Mouse (Mus musculus) intestine, embryonic 14.5 days (tissue): ENCODE results near the gene Teddm3. TPM values are rescaled to one million over a fixed set of nuclear protein-coding genes. Genes with fewer than 3 reads are reported as not detected.

Experiments used
- ATAC-seq: fragments of 200-750 bp; cut with Nextera tagmentation; replicated peaks from 2 replicates; pipeline ENCODE4 v1.8.0; 2017; ENCODE audit warnings: low read depth, moderate number of reproducible peaks, moderate TSS enrichment, moderate library complexity; ENCODE audit not compliant: low FRiP score, low TSS enrichment
- DNase-seq: peaks from one replicate; pipeline ENCODE4 v3.0.0-alpha.2; 2018; ENCODE audit warnings: low spot score
- H3K27ac ChIP-seq: fragments of 300-500 bp; sonication (generic); 2 replicates; pipeline ENCODE4 v1.5.1; 2014; ENCODE audit warnings: low read depth, mild to moderate bottlenecking, control low read depth
- H3K27me3 ChIP-seq: fragments of 300-500 bp; sonication (generic); replicated peaks from 2 replicates; pipeline ENCODE4 v1.6.1; 2014; ENCODE audit warnings: low read length, control low read depth; ENCODE audit not compliant: control insufficient read depth, insufficient read depth
- H3K36me3 ChIP-seq: fragments of 300-500 bp; sonication (generic); 2 replicates; pipeline ENCODE4 v1.6.1; 2014; ENCODE audit warnings: low read length, control low read depth; ENCODE audit not compliant: control insufficient read depth, insufficient read depth
- H3K4me1 ChIP-seq: fragments of 300-500 bp; sonication (generic); replicated peaks from 2 replicates; pipeline ENCODE4 v1.6.1; 2014; ENCODE audit warnings: low read length, control low read depth, mixed read lengths; ENCODE audit not compliant: control insufficient read depth, insufficient read depth
- H3K4me2 ChIP-seq: fragments of 300-500 bp; sonication (generic); 2 replicates; pipeline ENCODE4 v1.6.1; 2014; ENCODE audit warnings: low read length
- H3K4me3 ChIP-seq: fragments of 300-500 bp; sonication (generic); 2 replicates; pipeline ENCODE4 v1.5.1; 2014; ENCODE audit warnings: low read depth, low read length, control low read depth, mixed read lengths
- H3K9ac ChIP-seq: fragments of 300-500 bp; sonication (generic); 2 replicates; pipeline ENCODE4 v1.6.1; 2014; ENCODE audit warnings: mild to moderate bottlenecking, low read length
- H3K9me3 ChIP-seq: fragments of 300-500 bp; sonication (generic); 2 replicates; pipeline ENCODE4 v1.6.1; 2016; ENCODE audit warnings: low read length, control low read depth; ENCODE audit not compliant: control insufficient read depth
- WGBS: fragments of 180-500 bp; shearing (Covaris S2); extraction: QIAGEN DNeasy Blood & Tissue Kit; methylation state at CpG from one replicate; pipeline ENCODE4 v1.1.7; 2014; 5-methylcytosine and 5-hydroxymethylcytosine counted together
- polyA plus RNA-seq: library from polyadenylated mRNA; unstranded; fragments of >200 nt; fragmentation: Nextera tagmentation; extraction: Ambion mirVana; gene quantifications from 2 replicates; pipeline ENCODE4 v1.2.1, GENCODE M21; 2014

The Teddm3 gene
- polyA plus RNA-seq, 1 experiment from 2014 or later: not detected

DNA sequence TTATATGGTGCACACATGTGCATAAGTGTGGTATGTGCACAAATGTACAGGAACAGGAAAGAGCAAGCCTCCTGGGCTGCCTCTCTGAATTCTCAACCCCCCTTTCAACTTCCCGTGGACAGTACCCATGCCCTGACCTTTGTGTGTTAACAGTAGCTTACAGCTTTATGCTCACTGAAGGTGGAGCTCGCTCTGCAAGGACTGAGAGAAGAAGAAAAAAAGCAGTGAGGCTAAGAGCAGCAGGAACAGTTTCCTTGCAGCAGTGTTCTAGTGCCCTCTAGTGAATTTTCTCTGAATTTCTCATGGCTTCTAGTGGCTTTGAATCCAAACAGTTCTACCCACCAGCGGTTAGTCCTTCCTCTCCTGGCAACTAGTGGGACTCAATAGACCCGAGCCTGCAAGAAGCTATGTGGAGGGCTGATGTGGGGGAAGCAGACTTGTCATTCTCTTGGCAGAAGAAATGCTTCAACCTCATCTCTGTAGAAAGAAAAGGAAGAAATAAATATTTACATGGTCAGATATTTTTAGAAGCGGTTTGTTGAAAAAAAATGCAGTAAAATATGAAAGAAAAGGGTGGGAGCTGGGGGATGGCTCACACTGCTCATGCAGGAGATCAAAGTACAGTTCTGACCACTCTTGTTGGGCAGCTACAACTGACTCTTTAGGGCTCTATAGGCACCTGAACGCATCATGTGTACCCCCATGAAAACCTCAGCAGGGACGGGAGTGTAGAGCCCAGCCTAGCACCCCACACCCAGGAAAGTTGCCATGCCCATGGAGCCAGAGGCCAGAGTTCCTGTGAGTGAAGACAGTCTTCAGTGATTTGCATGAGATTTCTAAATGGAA lies 38.9 kb upstream of the Teddm3 start:
- Histone ChIP-seq H3K4me3 (no peak overlapping the region), H3K4me1 (no peaks in the 10 kb centered on the region), H3K27ac (no peak overlapping the region), H3K27me3 (no peaks in the 10 kb centered on the region), H3K9me3 (no peaks in the 10 kb centered on the region), H3K36me3 (no peaks in the 10 kb centered on the region), H3K4me2 (no peak overlapping the region), H3K9ac (no peak overlapping the region)
- ATAC-seq (peak; percentile 61), DNase-seq (peak; percentile 71)
- 28% methylated on average over 7 of the region's 7 CpGs for WGBS

DNA sequence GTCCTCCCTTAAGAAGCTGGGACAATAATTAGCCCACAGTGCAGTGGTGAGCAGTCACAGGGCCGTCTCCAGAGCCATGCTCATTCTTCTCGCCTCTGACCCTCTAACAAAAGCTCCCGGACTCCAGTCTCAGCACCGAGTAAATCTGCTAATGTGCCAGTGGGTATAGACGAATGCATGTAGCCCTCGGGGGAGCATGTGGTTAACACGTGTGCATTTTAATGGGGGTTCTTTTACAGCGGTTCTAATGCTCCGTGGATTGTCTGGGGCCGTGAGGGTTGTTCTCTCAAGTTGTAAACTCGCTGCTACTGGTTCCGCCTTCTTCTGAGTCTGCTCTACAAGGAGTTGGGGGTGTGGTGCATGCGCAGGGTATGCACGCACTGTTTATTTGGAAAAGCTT lies 37.8 kb upstream of the Teddm3 start:
- no peak for ATAC-seq
- H3K36me3 ChIP-seq: no peaks in the 10 kb centered on the region
- no peak for DNase-seq
- no peak overlapping the region for H3K27ac ChIP-seq
- H3K9ac ChIP-seq: no peak overlapping the region
- no peaks in the 10 kb centered on the region for H3K27me3 ChIP-seq
- no peak overlapping the region for H3K4me3 ChIP-seq
- 73% methylated on average over 14 of the region's 14 CpGs for WGBS
- H3K4me1 ChIP-seq: no peaks in the 10 kb centered on the region
- no peaks in the 10 kb centered on the region for H3K9me3 ChIP-seq
- H3K4me2 ChIP-seq: no peak overlapping the region

DNA sequence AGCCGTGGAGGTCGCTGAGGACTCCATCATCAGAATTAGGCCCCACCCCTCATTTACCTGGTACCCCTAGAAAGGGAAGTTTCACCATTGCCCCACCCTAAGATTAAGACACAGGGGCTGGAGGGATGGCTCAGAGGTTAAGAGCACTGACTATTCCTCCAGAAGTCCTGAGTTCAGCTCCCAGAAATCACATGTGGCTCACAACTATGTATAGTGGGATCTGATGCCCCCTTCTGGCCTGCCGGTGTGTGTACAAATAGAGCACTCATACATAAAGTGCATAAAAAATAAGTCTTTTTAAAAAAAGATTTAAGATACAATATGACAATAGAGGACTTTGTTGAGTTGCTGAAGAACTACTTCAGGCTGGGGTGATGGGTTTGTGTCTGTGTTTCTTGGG lies 34.5 kb upstream of the Teddm3 start:
- 70% methylated on average over 3 of the region's 3 CpGs for WGBS

DNA sequence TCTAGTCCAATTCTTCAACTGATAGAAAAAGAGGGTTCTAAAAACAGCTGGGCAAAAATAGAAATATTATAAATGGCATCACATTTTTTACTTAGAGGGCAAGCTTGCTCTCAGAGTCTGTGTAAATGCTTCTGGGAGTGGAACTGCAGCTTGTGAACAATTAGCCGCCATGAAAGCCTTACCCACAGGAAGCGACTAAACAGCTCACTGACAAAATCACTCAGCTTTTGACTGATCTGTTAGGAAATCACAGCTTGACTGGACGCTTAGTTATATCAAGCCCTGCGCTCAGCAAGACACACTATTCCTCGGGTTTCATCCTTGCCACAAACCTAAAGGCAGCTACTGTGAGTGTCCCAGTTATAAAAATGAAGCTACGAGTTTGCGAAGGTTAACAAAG lies 33.8 kb upstream of the Teddm3 start:
- DNase-seq: no peak

More for the DNA sequence above, 34.5 kb upstream of the Teddm3 start:
- no peak for ATAC-seq
- Histone ChIP-seq H3K4me3 (no peak overlapping the region), H3K27me3 (no peaks in the 10 kb centered on the region), H3K4me2 (no peak overlapping the region), H3K27ac (no peak overlapping the region), H3K9me3 (no peaks in the 10 kb centered on the region), H3K9ac (no peak overlapping the region), H3K36me3 (no peaks in the 10 kb centered on the region), H3K4me1 (no peaks in the 10 kb centered on the region)
- DNase-seq: no peak

DNA sequence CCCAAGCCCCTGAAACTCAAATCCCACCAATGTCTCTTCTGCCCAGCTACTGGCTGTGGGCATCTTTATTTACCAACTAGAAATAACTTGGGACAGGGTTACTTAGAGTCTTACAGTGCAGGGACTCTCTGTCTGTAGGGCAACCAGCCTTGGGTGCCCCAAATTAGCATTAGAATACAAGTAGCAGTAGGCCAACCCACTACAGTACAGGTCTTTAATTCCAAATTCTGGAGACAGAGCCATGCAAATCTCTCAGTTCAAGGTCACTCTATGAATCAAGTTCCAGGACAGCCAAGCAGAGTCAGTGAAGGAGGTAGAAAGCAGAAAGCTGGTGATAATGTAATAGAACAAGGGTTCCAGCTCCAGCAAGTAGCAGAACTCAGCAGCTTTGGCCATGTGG lies 30.9 kb upstream of the Teddm3 start:
- no peaks in the 10 kb centered on the region for H3K36me3 ChIP-seq
- no peaks in the 10 kb centered on the region for H3K4me1 ChIP-seq
- no peak overlapping the region for H3K4me2 ChIP-seq
- ATAC-seq (no peak), DNase-seq (no peak)
- H3K27ac ChIP-seq: no peak overlapping the region
- H3K27me3 ChIP-seq: no peaks in the 10 kb centered on the region
- H3K4me3 ChIP-seq: no peak overlapping the region
- H3K9ac ChIP-seq: no peak overlapping the region
- no peaks in the 10 kb centered on the region for H3K9me3 ChIP-seq

More for the DNA sequence above, 33.8 kb upstream of the Teddm3 start:
- WGBS: 48% methylated on average over 7 of the region's 7 CpGs
- Histone ChIP-seq H3K9me3 (no peaks in the 10 kb centered on the region), H3K4me2 (no peak overlapping the region), H3K36me3 (no peaks in the 10 kb centered on the region), H3K27ac (no peak overlapping the region), H3K4me1 (no peaks in the 10 kb centered on the region), H3K27me3 (no peaks in the 10 kb centered on the region), H3K4me3 (no peak overlapping the region), H3K9ac (no peak overlapping the region)
- no peak for ATAC-seq

DNA sequence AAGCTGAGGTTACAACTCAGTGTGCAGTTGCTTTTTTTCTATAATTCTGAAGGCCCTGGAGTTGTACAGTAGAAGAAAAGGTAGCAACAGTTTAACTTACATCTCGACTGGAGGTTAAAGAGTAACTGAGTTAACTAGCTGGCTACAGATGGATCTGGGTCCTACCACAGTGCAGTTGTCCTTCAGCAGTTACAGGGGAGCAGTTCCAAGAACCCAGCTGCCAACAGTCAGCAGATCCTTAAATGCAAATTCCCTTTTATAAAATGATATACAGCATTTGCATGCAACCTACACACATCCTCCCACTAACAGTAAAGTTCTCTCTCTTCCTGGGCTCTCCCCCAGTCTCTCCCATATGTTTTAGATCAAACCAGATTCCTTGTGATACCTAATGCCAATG lies 28.3 kb upstream of the Teddm3 start:
- H3K4me2 ChIP-seq: no peak overlapping the region
- no peaks in the 10 kb centered on the region for H3K36me3 ChIP-seq
- WGBS: 77% methylated on average over 1 of the region's 1 CpGs
- H3K9me3 ChIP-seq: no peaks in the 10 kb centered on the region
- no peaks in the 10 kb centered on the region for H3K27me3 ChIP-seq
- no peaks in the 10 kb centered on the region for H3K4me1 ChIP-seq
- ATAC-seq (no peak), DNase-seq (no peak)
- no peak overlapping the region for H3K9ac ChIP-seq
- H3K27ac ChIP-seq: no peak overlapping the region
- no peak overlapping the region for H3K4me3 ChIP-seq

DNA sequence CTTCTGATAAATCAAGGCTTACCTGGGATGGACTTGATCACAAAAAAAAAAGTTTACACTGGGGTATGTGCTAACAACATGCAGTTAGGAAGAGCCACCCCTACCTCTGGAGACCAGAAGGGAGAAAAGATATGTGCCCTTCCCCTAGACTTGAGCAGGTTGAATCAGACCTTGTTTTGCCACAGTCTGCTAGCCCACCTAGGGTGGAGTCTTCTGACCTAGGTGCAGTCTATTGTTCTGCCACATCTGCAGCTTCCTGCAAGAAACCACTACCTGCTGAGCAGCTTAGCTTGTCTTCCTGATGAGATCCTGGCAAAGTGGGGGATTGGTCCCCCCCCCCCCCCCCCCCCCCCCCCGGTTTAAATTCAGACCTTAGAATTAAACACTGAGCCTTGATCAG lies 21.4 kb upstream of the Teddm3 start:
- no peak overlapping the region for H3K27ac ChIP-seq
- H3K27me3 ChIP-seq: no peaks in the 10 kb centered on the region
- H3K36me3 ChIP-seq: no peaks in the 10 kb centered on the region
- DNase-seq (no peak), ATAC-seq (no peak)
- H3K4me1 ChIP-seq: no peaks in the 10 kb centered on the region
- no peak overlapping the region for H3K4me2 ChIP-seq
- H3K9ac ChIP-seq: no peak overlapping the region
- H3K9me3 ChIP-seq: 0 out of 2 replicates have a peak, but pooled peaks cover 3% of the 10 kb centered on the region
- no CpG with 5 or more reads among the region's 1 CpGs for WGBS
- no peak overlapping the region for H3K4me3 ChIP-seq

DNA sequence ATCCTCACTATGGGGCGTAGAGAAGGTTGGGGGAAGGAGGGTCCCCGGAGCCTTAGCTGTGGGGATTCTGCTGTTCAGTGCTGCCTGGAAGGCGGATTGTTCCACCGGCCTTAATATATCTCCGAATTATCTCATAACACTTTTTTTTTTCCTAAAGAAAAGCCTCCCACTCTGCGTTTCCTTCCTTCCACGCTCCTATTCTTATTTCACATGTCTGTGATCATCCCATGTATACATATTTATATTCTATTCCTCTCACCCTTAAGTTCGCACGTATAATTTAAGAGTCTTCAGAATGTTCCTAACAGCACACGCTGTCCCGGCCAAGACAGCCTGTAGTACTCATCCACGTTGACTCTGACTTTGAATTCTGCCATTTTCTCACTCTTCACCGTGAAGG lies 14.9 kb upstream of the Teddm3 start:
- no peak for ATAC-seq
- Histone ChIP-seq H3K36me3 (no peaks in the 10 kb centered on the region), H3K27me3 (no peaks in the 10 kb centered on the region), H3K4me1 (no peaks in the 10 kb centered on the region), H3K4me3 (no peak overlapping the region), H3K27ac (no peak overlapping the region), H3K4me2 (no peak overlapping the region), H3K9ac (no peak overlapping the region), H3K9me3 (0 out of 2 replicates have a peak, but pooled peaks cover 3% of the 10 kb centered on the region)
- 88% methylated on average over 13 of the region's 13 CpGs for WGBS
- no peak for DNase-seq
